Mouse (Mus musculus): Measurements from ENCODE around the gene Krt82.

- TF ChIP-seq CTCF (IDR thresholded peaks at IDR 0.05; ENCODE audit: borderline replicate concordance, insufficient read depth, low read depth, low read length), result no peak
- no peak for TF ChIP-seq POLR2A (IDR thresholded peaks at IDR 0.05; ENCODE audit: borderline replicate concordance, insufficient read depth, low read length)
Measured at GRCm38 (mm10) chr15:101552188-101552587, 1.7 kb upstream of the Krt82 start.

All from cerebellum, adult 2 months (tissue).